Mouse (Mus musculus) liver, embryonic 16.5 days (tissue): ENCODE data around the gene Nanos3. TPM values are rescaled to one million over a fixed set of nuclear protein-coding genes. Genes with fewer than 3 reads are reported as not detected.

ENCODE experiments used
- ATAC-seq: fragments of 200-750 bp; cut with Nextera tagmentation; 2 replicates; pipeline ENCODE4 v1.8.0; 2017; ENCODE audit warnings: low read depth, mild to moderate bottlenecking, moderate number of reproducible peaks, moderate library complexity
- H3K27ac ChIP-seq: fragments of 300-500 bp; sonication (generic); 2 replicates; pipeline ENCODE4 v1.5.1; 2014; ENCODE audit warnings: mild to moderate bottlenecking, low read length
- H3K27me3 ChIP-seq: fragments of 300-500 bp; sonication (generic); 2 replicates; pipeline ENCODE4 v1.6.1; 2014; ENCODE audit warnings: low read depth, low read length, mixed read lengths; ENCODE audit not compliant: control insufficient read depth, insufficient read depth
- H3K36me3 ChIP-seq: fragments of 300-500 bp; sonication (generic); 2 replicates; pipeline ENCODE4 v1.6.1; 2014; ENCODE audit warnings: mild to moderate bottlenecking; ENCODE audit not compliant: control insufficient read depth, insufficient read depth
- H3K4me1 ChIP-seq: fragments of 300-500 bp; sonication (generic); 2 replicates; pipeline ENCODE4 v1.6.1; 2014; ENCODE audit warnings: low read depth, low read length, mixed read lengths; ENCODE audit not compliant: control insufficient read depth
- H3K4me2 ChIP-seq: fragments of 300-500 bp; sonication (generic); 2 replicates; pipeline ENCODE4 v1.6.1; 2014; ENCODE audit warnings: low read depth, low read length, mixed read lengths
- H3K4me3 ChIP-seq: fragments of 300-500 bp; sonication (generic); 2 replicates; pipeline ENCODE4 v1.5.1; 2014; ENCODE audit warnings: low read depth, mild to moderate bottlenecking, low read length
- H3K9ac ChIP-seq: fragments of 300-500 bp; sonication (generic); 2 replicates; pipeline ENCODE4 v1.6.1; 2014; ENCODE audit warnings: low read depth, low read length
- H3K9me3 ChIP-seq: fragments of 300-500 bp; sonication (generic); replicated peaks from 2 replicates; pipeline ENCODE4 v1.6.1; 2016; ENCODE audit warnings: low read length; ENCODE audit not compliant: control insufficient read depth
- WGBS: fragments of 180-500 bp; shearing (Covaris S2); extraction: QIAGEN DNeasy Blood & Tissue Kit; methylation state at CpG from one replicate; pipeline ENCODE4 v1.1.7; 2014; ENCODE audit not compliant: insufficient replicate concordance; 5-methylcytosine and 5-hydroxymethylcytosine counted together
- polyA plus RNA-seq: library from polyadenylated mRNA; unstranded; fragments of >200 nt; fragmentation: Nextera tagmentation; extraction: Ambion mirVana; gene quantifications from 2 replicates; pipeline ENCODE4 v1.2.1, GENCODE M21; 2015

Nanos3 gene
- polyA plus RNA-seq, 1 experiment from 2014 or later: not detected

DNA sequence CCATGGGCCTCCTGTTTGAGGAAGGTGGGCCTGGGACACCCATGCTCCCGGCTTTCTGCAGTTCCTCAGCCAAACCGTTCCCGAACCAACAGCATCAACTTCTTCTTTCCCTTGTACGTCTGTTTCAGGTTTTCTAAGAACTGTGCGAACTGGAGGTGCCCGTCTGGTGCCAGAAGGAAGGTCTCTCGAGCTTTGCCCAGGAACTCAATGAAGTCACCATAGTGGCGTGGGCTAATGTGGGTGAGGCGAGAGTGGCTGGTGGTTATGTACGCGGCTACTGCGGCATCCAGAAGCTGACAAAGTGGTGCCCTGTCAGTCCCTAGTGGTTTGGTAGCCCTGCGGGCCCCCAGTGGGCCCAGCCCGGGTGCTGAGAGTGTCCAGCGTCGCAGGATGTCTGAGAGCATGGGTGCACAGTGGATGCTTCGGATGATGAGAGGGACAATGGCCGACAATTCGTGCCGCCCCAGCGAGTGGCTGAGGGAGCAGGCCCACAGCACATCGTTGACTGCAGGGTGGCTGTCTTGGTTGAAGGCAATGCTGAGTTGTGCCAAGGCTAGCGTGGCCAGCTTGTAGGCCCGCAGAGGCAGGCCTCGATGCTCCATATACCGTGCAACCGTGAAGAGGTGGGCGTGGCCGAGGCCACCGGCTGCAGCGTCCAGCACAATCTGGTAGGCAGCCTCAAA is 27.0 kb upstream of the Nanos3 start:
- WGBS: 81% methylated on average over 31 of the region's 31 CpGs
- Histone ChIP-seq H3K4me1 (peaks cover 3% of the 10 kb centered on the region), H3K9me3 (no peaks in the 10 kb centered on the region), H3K27ac (no peak overlapping the region), H3K36me3 (0 out of 2 replicates have a peak, but pooled peaks cover under 1% of the 10 kb centered on the region), H3K9ac (no peak overlapping the region), H3K4me2 (no peak overlapping the region), H3K27me3 (no peaks in the 10 kb centered on the region), H3K4me3 (no peak overlapping the region)
- ATAC-seq: no peak

DNA sequence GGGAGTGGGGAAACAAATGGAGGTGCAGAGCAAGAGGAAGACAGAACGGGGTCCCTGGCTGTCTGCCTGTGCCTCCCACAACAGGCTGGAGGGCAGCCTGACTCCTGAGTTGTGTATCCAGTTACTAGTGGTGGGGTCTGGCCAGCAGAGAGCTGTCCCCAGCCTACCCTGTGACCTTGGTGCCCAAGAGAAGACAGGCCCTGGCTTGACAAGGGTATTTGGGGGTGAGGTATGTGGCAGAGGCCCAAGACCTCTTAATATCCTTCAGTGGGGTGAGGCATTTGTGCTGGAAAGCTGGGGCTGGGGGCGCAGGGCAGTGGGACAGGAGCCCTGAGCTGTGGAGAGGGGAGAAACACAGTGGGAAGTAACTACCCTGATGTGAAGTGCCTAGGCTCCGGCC is 26.2 kb upstream of the Nanos3 start:
- Histone ChIP-seq H3K27ac (no peak overlapping the region), H3K4me1 (peaks cover 3% of the 10 kb centered on the region), H3K36me3 (no peaks in the 10 kb centered on the region), H3K27me3 (no peaks in the 10 kb centered on the region), H3K9me3 (no peaks in the 10 kb centered on the region), H3K4me3 (no peak overlapping the region), H3K9ac (no peak overlapping the region), H3K4me2 (no peak overlapping the region)
- ATAC-seq: no peak
- whole genome bisulfite sequencing: 72% methylated on average over 3 of the region's 3 CpGs

DNA sequence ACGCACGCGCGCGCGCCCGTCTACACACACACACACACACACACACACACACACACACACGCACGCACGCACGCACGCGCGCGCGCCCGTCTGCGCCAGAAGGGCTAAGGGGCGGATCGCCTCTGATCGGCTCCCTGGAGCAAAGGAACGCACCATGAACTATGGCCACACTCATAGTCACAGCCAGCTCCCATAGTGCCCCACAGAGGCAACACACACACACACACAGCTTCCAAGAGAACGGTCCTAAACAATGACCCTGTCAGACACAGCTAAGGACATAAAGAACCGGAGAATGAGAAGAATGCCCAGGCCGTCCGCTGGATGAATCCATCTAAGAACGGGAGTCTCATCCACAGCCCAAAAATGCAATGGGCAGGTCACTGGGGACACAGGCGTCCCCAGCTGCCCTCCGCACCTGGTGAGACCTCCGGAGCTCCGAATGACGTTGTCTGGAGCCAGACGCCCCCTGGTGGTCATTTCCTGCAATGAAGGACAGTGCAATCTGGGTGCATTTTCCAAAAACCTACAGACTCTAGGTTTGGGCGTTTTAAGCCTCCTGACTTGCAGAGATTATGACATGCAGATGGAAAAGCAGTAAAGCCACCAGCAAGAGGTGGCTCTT is 25.3 kb upstream of the Nanos3 start:
- peaks cover 3% of the 10 kb centered on the region for H3K4me1 ChIP-seq
- ATAC-seq: no peak
- no peak overlapping the region for H3K4me3 ChIP-seq
- H3K36me3 ChIP-seq: no peaks in the 10 kb centered on the region
- H3K27me3 ChIP-seq: no peaks in the 10 kb centered on the region
- H3K27ac ChIP-seq: no peak overlapping the region
- no peak overlapping the region for H3K9ac ChIP-seq
- WGBS: 58% methylated on average over 34 of the region's 34 CpGs
- H3K9me3 ChIP-seq: no peaks in the 10 kb centered on the region
- peak overlapping the region; percentile 34; the same call in 1 of the 2 replicates for H3K4me2 ChIP-seq

DNA sequence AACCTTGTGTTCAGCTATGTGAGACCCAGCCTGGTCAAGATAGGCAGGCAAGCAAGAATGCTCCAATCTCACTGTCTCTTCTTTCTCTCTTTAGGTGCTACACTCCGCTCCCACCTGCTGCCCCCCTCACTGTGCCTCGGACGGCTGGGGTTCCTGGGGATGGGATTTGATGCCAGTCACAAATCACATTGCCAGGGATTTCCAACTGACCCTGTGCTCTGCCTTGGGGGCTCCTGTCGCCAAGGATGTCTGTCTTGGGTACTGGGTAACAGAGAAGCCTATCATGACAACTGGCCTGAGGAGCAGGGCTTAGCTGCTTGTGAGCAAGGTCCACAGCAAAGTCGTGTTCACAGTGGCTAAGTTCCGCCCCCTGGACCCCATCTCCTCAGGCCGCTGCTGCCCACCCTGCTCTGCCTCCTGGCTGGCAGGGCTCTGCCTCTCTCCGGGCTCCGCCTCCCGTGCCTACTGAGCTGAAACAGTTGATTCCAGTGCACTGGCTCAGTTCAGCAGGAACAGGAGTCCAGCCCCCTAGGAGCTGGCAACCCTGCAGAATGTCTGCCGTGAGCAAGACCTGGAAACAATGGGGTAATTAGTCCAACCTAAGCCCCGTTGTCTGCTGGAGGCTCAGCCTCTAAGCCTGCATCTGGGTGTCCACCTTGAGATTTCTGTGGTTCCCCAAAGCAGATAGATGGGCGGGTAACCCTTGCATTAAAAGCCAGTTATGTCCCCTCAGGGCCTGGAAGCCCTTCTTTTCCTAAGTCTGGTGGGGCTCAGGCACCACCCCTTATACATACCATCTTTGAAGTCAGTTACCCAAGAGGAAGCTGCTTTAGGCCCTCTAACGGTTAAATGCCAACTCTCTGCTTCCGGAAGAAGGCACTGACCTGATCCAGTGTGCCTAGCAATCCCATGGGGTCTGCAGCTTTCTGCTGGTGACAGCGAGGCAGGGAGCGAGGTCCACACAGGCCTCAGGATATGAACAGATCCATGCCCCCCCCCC is 23.7 kb upstream of the Nanos3 start:
- Histone ChIP-seq H3K27ac (peak overlapping the region; percentile 72), H3K9ac (no peak overlapping the region; the same call in 1 of the 2 replicates), H3K4me1 (peaks cover 3% of the 10 kb centered on the region), H3K36me3 (no peaks in the 10 kb centered on the region), H3K27me3 (no peaks in the 10 kb centered on the region), H3K4me2 (peak overlapping the region; percentile 27; the same call in 1 of the 2 replicates), H3K9me3 (no peaks in the 10 kb centered on the region), H3K4me3 (no peak overlapping the region)
- no peak for ATAC-seq
- WGBS: 41% methylated on average over 17 of the region's 17 CpGs

DNA sequence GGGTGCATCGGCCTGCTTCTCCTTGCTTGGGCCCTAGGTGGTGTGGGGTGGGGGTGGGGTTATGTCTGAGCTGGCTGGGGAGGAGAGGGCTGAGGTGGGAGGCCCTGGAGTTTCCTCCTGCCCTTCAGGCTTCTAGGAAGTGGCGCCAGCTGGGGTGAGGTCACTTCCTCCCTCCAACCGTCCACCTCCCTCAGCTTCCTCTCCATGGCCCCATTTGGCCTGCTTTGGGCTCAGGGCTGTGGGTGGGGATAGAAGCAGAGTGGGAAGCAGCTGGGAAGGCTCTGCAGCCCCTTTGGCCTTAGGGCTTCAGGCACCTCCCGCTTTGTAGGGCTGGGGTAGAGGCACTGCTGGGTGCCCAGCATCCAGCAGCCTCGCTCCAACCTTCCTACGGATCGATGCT is 22.8 kb upstream of the Nanos3 start:
- no peaks in the 10 kb centered on the region for H3K36me3 ChIP-seq
- H3K27me3 ChIP-seq: peaks cover 6% of the 10 kb centered on the region; the same call in 1 of the 2 replicates
- peaks cover 7% of the 10 kb centered on the region for H3K4me1 ChIP-seq
- no peaks in the 10 kb centered on the region for H3K9me3 ChIP-seq
- no peak overlapping the region for H3K4me3 ChIP-seq
- no peak overlapping the region; the same call in 1 of the 2 replicates for H3K9ac ChIP-seq
- H3K4me2 ChIP-seq: peak overlapping the region; percentile 27; the same call in 1 of the 2 replicates
- 43% methylated on average over 7 of the region's 7 CpGs for WGBS
- ATAC-seq: peak; percentile 20; the same call in 1 of the 2 replicates
- H3K27ac ChIP-seq: peak overlapping the region; percentile 72

DNA sequence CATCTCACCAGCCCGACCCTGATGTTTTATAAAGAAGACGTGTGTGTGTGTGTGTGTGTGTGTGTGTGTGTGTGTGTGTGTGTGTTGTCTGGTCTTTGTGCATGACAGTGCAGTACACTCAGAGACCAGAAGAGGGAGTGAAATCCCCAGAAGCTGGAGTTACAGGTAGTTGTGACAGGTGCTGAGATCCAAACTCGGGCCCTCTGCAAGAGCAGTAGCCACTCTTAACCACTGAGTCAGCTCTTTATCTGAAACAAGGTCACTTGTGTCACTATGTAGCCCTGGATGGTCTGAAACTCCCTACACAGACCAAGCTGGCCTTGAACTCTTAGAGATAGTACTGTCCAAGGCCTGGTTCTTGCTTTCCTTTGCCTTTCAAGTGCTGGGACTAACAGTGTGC is 21.6 kb upstream of the Nanos3 start:
- no peaks in the 10 kb centered on the region for H3K9me3 ChIP-seq
- no peak for ATAC-seq
- no peak overlapping the region for H3K4me3 ChIP-seq
- H3K9ac ChIP-seq: no peak overlapping the region
- peaks cover 10% of the 10 kb centered on the region for H3K4me1 ChIP-seq
- 68% methylated on average over 3 of the region's 3 CpGs for WGBS
- H3K36me3 ChIP-seq: no peaks in the 10 kb centered on the region
- no peak overlapping the region for H3K4me2 ChIP-seq
- H3K27me3 ChIP-seq: peaks cover 16% of the 10 kb centered on the region
- no peak overlapping the region for H3K27ac ChIP-seq

DNA sequence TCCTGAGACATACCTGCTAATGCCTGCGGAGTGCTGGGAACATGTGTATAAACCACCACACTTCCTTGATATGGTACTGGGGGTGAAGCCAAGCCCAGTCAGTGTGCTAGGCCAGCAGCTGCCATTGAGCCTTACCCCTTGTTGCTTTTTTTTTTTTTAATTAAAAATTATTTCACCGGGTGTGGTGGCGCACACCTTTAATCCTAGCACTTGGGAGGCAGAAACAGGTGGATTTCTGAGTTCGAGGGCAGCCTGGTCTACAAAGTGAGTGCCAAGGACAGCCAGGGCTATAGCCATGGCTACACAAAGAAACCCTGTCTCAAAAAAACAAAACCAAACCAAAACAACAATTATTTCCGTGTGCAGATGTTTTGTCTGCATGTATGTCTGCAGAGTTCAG is 20.1 kb upstream of the Nanos3 start:
- Histone ChIP-seq H3K4me1 (peaks cover 19% of the 10 kb centered on the region), H3K36me3 (no peaks in the 10 kb centered on the region), H3K9ac (no peak overlapping the region), H3K9me3 (no peaks in the 10 kb centered on the region), H3K27me3 (peaks cover 28% of the 10 kb centered on the region), H3K27ac (no peak overlapping the region), H3K4me3 (no peak overlapping the region), H3K4me2 (no peak overlapping the region)
- 76% methylated on average over 5 of the region's 5 CpGs for WGBS
- no peak for ATAC-seq

DNA sequence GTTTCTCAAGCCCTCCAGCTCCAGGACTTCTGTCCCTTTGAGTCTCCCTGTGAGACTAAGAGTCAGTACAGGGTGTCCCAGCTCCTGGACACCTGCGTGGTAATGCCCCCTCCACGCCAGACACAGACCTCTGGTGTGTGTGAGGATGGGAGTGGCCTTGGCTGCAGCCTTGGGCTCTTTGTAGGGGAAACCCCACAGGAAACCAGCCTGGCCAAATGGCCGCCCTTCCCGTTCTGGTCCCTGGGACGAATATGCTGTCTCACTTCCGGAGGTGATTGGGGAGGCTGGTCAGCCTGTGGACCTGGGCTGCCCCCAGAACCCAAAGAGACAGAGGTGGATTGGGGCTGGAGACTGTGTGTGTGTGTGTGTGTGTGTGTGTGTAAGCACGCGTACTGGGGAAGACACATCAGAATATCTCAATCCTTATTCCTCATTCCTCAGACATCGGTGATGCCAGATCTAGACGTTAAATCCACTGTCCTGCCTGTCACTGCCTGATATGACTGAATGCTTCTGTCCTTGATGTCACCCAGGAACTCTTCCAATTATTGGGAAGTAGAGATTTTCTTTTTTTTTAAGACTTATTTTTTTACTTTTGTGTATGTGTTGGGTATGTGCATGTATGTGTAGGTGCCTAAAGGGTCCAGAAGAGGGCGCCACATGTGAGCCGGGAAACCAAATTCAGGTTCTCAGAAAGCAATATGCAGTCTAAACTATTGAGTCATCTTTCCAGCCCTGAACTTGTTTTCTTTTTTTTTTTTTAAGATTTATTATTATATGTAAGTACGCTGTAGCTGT is 19.2 kb upstream of the Nanos3 start:
- Histone ChIP-seq H3K9ac (peak overlapping the region; percentile 50; the same call in 1 of the 2 replicates), H3K36me3 (no peaks in the 10 kb centered on the region), H3K4me1 (peaks cover 27% of the 10 kb centered on the region), H3K27ac (peak overlapping the region; percentile 85), H3K27me3 (peaks cover 28% of the 10 kb centered on the region), H3K9me3 (no peaks in the 10 kb centered on the region), H3K4me2 (peak overlapping the region; percentile 62), H3K4me3 (peak overlapping the region; percentile 51)
- 23% methylated on average over 13 of the region's 13 CpGs for WGBS
- peak; percentile 27; the same call in 1 of the 2 replicates for ATAC-seq
